Mouse (Mus musculus): ENCODE measurements at regions not wholly inside any gene's neighbourhood (a gene's known extent, or its start where the extent isn't known, plus 50 kb on each side); places are given as distances from the start of the nearest gene placed in this dataset.

DNA sequence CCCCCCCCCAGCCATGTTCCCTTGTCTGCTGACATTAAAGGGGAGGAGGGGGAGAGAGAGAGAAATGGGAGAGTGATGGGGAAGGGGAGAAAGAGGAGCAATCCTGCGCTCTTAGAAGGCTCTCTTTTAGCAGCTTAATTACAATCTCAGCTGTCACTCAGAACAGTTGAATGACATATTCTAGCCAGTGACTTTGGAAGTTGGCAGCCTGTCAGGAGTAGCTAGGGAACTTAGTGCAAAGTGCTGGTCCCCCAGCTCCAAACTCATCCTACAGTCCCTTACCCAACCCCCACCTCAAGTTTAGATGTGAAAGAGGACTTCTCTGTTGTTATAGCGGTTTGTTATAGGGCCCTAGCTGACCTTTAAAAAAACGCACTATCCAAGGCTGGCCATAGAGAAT, 604.9 kb downstream of the Ebf1 start:
- Histone ChIP-seq H3K27ac (ENCODE audit: control insufficient read depth, insufficient read depth, low read depth, low read length) (no peak overlapping the region), H3K4me3 (ENCODE audit: control insufficient read depth, low read depth, low read length) (no peak overlapping the region), H3K27me3 (ENCODE audit: control insufficient read depth, insufficient read depth, low read length) (no peaks in the 10 kb centered on the region), H3K4me1 (ENCODE audit: control insufficient read depth, insufficient read depth, low read length) (no peaks in the 10 kb centered on the region), H3K36me3 (ENCODE audit: control insufficient read depth, insufficient read depth, low read length) (no peaks in the 10 kb centered on the region)
- TF ChIP-seq POLR2A (IDR thresholded peaks at IDR 0.05; ENCODE audit: control insufficient read depth, low read depth, low read length) (no peak), CTCF (IDR thresholded peaks at IDR 0.05; ENCODE audit: control insufficient read depth, insufficient read depth, insufficient replicate concordance, low read depth, low read length) (no peak)

DNA sequence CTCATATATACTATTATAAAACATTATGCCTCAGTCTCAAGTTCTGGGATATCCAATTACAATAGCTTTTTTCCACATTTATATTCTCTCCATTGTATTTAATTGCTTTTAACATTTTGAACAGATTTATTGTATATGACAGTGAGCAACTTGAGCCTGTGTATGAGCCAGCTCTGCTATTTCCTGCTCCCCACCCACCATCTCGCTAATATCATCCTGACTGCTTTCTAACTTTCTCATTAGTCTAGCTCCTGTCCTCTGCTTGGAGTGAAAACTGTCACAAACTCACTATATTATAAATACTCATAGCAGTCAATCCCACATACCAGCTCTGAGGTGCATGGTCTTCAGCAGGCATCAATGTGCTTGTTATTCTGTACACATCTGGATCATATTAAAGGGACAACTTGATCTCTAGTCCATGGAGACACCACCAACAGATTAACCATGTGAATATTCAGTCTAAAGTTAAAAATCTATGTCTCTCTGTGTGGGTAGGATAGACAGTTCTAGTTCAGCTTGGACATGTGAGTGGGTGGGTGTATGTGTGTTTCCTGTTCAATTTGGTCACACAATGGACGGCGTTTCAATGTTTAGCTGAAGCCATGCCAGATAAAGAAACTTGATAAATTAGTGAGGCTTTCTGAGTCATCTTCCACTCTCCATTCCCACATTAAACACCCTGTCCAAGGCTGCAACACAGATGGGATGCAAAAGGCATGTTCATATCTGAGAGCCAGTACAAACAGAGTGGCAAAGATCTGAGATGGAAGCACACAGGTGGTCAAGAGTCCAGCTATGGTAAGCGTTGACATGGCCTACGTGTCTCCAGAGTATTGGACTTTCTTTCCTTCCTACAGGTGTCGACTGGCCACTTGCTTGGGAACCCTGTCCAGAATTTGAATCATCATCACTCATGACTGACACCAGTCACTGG, 616.1 kb upstream of the Clint1 start:
- TF ChIP-seq POLR2A (IDR thresholded peaks at IDR 0.05; ENCODE audit: control insufficient read depth, low read depth, low read length): no peak
- no peak for TF ChIP-seq CTCF (IDR thresholded peaks at IDR 0.05; ENCODE audit: control insufficient read depth, insufficient read depth, insufficient replicate concordance, low read depth, low read length)
- Histone ChIP-seq H3K27me3 (ENCODE audit: control insufficient read depth, insufficient read depth, low read length) (no peaks in the 10 kb centered on the region), H3K36me3 (ENCODE audit: control insufficient read depth, insufficient read depth, low read length) (no peaks in the 10 kb centered on the region), H3K4me3 (ENCODE audit: control insufficient read depth, low read depth, low read length) (no peak overlapping the region), H3K27ac (ENCODE audit: control insufficient read depth, insufficient read depth, low read depth, low read length) (no peak overlapping the region), H3K4me1 (ENCODE audit: control insufficient read depth, insufficient read depth, low read length) (no peaks in the 10 kb centered on the region)

DNA sequence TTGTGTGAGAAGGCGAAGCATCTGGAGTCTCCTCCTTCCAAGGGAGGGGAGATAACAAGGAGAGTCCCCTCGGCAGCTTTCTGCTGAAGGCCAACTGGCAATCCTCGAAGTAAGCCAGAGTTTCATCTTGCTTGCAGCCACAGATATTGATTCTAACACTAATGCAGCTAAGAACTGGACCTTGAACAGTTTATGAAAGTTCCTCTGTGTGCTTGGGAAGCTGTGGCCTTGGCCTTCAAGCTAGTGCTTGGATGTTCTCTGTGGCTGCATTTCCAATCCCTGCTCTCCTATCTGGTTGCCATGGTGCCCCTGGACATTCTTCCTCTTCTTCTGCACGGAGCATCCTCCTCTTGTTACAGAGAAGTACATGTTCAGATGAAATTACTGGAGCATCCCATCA, 614.8 kb upstream of the Clint1 start:
- Histone ChIP-seq H3K27me3 (ENCODE audit: control insufficient read depth, insufficient read depth, low read length) (no peaks in the 10 kb centered on the region), H3K36me3 (ENCODE audit: control insufficient read depth, insufficient read depth, low read length) (no peaks in the 10 kb centered on the region), H3K4me3 (ENCODE audit: control insufficient read depth, low read depth, low read length) (no peak overlapping the region), H3K27ac (ENCODE audit: control insufficient read depth, insufficient read depth, low read depth, low read length) (no peak overlapping the region), H3K4me1 (ENCODE audit: control insufficient read depth, insufficient read depth, low read length) (no peaks in the 10 kb centered on the region)
- TF ChIP-seq POLR2A (IDR thresholded peaks at IDR 0.05; ENCODE audit: control insufficient read depth, low read depth, low read length): no peak
- no peak for TF ChIP-seq CTCF (IDR thresholded peaks at IDR 0.05; ENCODE audit: control insufficient read depth, insufficient read depth, insufficient replicate concordance, low read depth, low read length)

DNA sequence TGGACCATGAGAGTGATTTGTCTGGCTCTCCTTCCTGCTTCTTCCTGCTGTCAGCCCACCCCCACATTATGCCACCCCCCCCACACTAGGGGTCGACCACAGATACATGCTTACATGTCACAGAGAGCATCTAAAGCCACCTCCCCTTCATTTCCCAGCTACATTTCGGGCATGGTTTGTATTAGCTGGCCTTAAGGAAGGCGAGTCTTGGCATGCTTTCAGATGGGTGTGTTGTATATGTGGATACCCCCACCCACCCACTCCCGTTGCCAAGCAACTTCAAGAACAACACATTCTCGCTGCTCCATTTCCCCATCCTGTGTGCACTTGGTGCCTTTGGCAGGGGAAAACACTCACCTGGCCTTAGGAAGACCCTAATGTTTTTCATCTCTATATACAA, 612.8 kb upstream of the Clint1 start:
- H3K27ac ChIP-seq (ENCODE audit: control insufficient read depth, insufficient read depth, low read depth, low read length): no peak overlapping the region
- H3K4me1 ChIP-seq (ENCODE audit: control insufficient read depth, insufficient read depth, low read length): no peaks in the 10 kb centered on the region
- TF ChIP-seq CTCF (IDR thresholded peaks at IDR 0.05; ENCODE audit: control insufficient read depth, insufficient read depth, insufficient replicate concordance, low read depth, low read length) (no peak), POLR2A (IDR thresholded peaks at IDR 0.05; ENCODE audit: control insufficient read depth, low read depth, low read length) (no peak)

DNA sequence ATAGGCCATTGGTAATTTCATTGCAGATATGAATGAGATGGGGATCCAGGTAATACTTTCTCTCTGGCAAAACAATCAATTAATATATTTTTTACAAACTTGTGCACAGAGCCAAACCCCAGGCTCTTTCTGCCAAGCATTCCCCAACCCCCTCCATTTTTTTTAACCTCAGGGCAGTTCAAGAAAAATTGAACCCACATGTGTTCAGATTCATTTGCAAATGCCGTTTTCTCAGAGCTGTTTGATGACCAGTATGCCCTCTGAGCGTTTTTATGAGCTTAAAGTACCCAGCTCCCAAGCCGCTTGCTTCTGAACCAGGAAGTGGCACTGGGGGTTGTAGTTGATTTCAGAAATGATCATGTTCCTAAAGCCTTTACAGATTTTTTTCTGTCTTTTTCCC, 611.4 kb upstream of the Clint1 start:
- H3K36me3 ChIP-seq (ENCODE audit: control insufficient read depth, insufficient read depth, low read length): no peaks in the 10 kb centered on the region
- H3K27ac ChIP-seq (ENCODE audit: control insufficient read depth, insufficient read depth, low read depth, low read length): no peak overlapping the region
- H3K27me3 ChIP-seq (ENCODE audit: control insufficient read depth, insufficient read depth, low read length): no peaks in the 10 kb centered on the region
- H3K4me1 ChIP-seq (ENCODE audit: control insufficient read depth, insufficient read depth, low read length): no peaks in the 10 kb centered on the region
- no peak overlapping the region for H3K4me3 ChIP-seq (ENCODE audit: control insufficient read depth, low read depth, low read length)
- TF ChIP-seq CTCF (IDR thresholded peaks at IDR 0.05; ENCODE audit: control insufficient read depth, insufficient read depth, insufficient replicate concordance, low read depth, low read length) (no peak), POLR2A (IDR thresholded peaks at IDR 0.05; ENCODE audit: control insufficient read depth, low read depth, low read length) (no peak)

More for the DNA sequence above, 612.8 kb upstream of the Clint1 start:
- H3K27me3 ChIP-seq (ENCODE audit: control insufficient read depth, insufficient read depth, low read length): no peaks in the 10 kb centered on the region
- no peak overlapping the region for H3K4me3 ChIP-seq (ENCODE audit: control insufficient read depth, low read depth, low read length)
- H3K36me3 ChIP-seq (ENCODE audit: control insufficient read depth, insufficient read depth, low read length): no peaks in the 10 kb centered on the region

DNA sequence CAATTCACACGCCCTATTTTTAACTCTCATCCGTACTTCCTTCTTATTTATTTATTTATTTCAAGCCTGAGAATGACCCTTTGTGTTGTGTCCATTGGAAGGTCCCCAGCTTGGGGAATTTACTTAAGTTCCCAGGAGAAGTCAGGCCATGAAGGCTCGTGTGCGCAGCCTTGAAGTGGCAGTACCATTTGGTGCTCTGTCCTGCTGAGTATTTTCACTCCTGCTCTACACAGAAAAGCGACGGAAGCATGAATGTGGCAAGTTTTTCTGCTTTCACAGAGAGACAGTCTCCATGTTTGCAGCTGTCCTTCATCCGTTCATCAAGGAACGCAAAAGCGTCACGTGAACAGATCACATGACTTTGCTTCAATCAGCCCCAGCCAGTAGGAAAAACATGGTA, 610.2 kb upstream of the Clint1 start:
- Histone ChIP-seq H3K27me3 (ENCODE audit: control insufficient read depth, insufficient read depth, low read length) (no peaks in the 10 kb centered on the region), H3K36me3 (ENCODE audit: control insufficient read depth, insufficient read depth, low read length) (no peaks in the 10 kb centered on the region), H3K4me1 (ENCODE audit: control insufficient read depth, insufficient read depth, low read length) (no peaks in the 10 kb centered on the region), H3K4me3 (ENCODE audit: control insufficient read depth, low read depth, low read length) (no peak overlapping the region), H3K27ac (ENCODE audit: control insufficient read depth, insufficient read depth, low read depth, low read length) (no peak overlapping the region)
- TF ChIP-seq CTCF (IDR thresholded peaks at IDR 0.05; ENCODE audit: control insufficient read depth, insufficient read depth, insufficient replicate concordance, low read depth, low read length) (no peak), POLR2A (IDR thresholded peaks at IDR 0.05; ENCODE audit: control insufficient read depth, low read depth, low read length) (no peak)

DNA sequence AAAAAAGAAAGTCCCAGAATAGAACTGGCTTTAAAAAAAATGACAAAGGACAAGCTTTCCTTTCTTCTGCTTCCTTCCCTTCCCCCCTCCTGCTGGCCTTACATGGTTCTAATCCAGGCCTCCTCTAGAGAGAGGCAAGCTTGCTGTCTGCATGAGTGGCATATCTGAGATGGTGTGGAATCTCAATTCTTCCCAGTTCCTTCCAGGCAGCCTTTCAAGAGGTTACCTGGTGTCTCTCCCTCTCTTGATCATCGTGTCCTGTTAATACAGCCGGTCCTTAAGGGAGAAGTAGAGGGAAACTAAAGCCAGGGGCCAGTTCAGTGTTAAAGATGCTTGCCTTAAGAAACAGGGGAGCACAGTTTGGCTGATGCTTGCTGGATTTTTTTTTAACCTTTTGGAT, 607.1 kb upstream of the Clint1 start:
- TF ChIP-seq CTCF (IDR thresholded peaks at IDR 0.05; ENCODE audit: control insufficient read depth, insufficient read depth, insufficient replicate concordance, low read depth, low read length) (no peak), POLR2A (IDR thresholded peaks at IDR 0.05; ENCODE audit: control insufficient read depth, low read depth, low read length) (no peak)
- H3K4me1 ChIP-seq (ENCODE audit: control insufficient read depth, insufficient read depth, low read length): no peaks in the 10 kb centered on the region
- H3K36me3 ChIP-seq (ENCODE audit: control insufficient read depth, insufficient read depth, low read length): no peaks in the 10 kb centered on the region
- no peaks in the 10 kb centered on the region for H3K27me3 ChIP-seq (ENCODE audit: control insufficient read depth, insufficient read depth, low read length)
- no peak overlapping the region for H3K27ac ChIP-seq (ENCODE audit: control insufficient read depth, insufficient read depth, low read depth, low read length)
- no peak overlapping the region for H3K4me3 ChIP-seq (ENCODE audit: control insufficient read depth, low read depth, low read length)
